Mouse (Mus musculus) brain, embryonic 14.5 days (tissue): ENCODE measurements around the gene Col26a1. TPM values are rescaled to one million over a fixed set of nuclear protein-coding genes. Genes with fewer than 3 reads are reported as not detected.
A peak's percentile ranks its signal among the peaks of the same experiment; 100 is the strongest.

Experiments
- DNase-seq: peaks from one replicate; pipeline ENCODE4 v3.0.0-alpha.2; 2011; ENCODE audit warnings: low read depth
- CTCF ChIP-seq: fragments of 200-500 bp; IDR thresholded peaks from 2 replicates; pipeline ENCODE4 v1.5.1; 2012; ENCODE audit warnings: inconsistent platforms, mild to moderate bottlenecking, moderate library complexity, borderline replicate concordance; ENCODE audit not compliant: insufficient read depth, insufficient read length; ENCODE audit errors: extremely low read depth
- POLR2A ChIP-seq: fragments of 200-500 bp; IDR thresholded peaks from 2 replicates; pipeline ENCODE4 v1.6.1; 2012; ENCODE audit warnings: mild to moderate bottlenecking, inconsistent platforms, borderline replicate concordance; ENCODE audit not compliant: poor library complexity, insufficient read depth, insufficient read length, severe bottlenecking; ENCODE audit errors: extremely low read depth
- polyA plus RNA-seq: library from polyadenylated mRNA; depleted of rRNA; stranded (reverse); fragments of >200 nt; gene quantifications from 2 replicates; pipeline ENCODE4 v1.2.3, GENCODE M21; 2012

Col26a1 gene
- polyA plus RNA-seq, 1 experiment: 52.4 TPM

GRCm38 (mm10) chr5:136907991-136908857 lies 25.2 kb upstream of the Col26a1 start, which contains the start of gene Ift22:
Gene Ift22, plus strand, starts transcription at chr5:136908150.
- peak; percentile 98 for DNase-seq

GRCm38 (mm10) chr5:136907587-136907986 lies 24.6 kb upstream of the Col26a1 start:
- no peak for DNase-seq
- TF ChIP-seq POLR2A (no peak), CTCF (no peak)

More at GRCm38 (mm10) chr5:136907991-136908857, 25.2 kb upstream of the Col26a1 start, which contains the start of gene Ift22:
- TF ChIP-seq POLR2A: no peak
- no peak for TF ChIP-seq CTCF

GRCm38 (mm10) chr5:136905630-136906029 lies 22.6 kb upstream of the Col26a1 start:
- TF ChIP-seq POLR2A (no peak), CTCF (peak; percentile 44; the same call in 1 of the 2 replicates)
- no peak for DNase-seq

- DNase-seq: no peak
- TF ChIP-seq POLR2A: no peak
- TF ChIP-seq CTCF: no peak
These were observed 21.6 kb upstream of the Col26a1 start for GRCm38 (mm10) chr5:136904621-136905020.

GRCm38 (mm10) chr5:136895529-136895963 lies 12.5 kb upstream of the Col26a1 start:
- no peak for DNase-seq
- TF ChIP-seq POLR2A (no peak), CTCF (no peak)

GRCm38 (mm10) chr5:136894840-136895528 lies 12.0 kb upstream of the Col26a1 start:
- TF ChIP-seq CTCF: no peak
- TF ChIP-seq POLR2A: no peak
- DNase-seq: no peak

- TF ChIP-seq POLR2A (no peak), CTCF (no peak)
- peak; percentile 28 for DNase-seq
These were observed 5.7 kb upstream of the Col26a1 start for GRCm38 (mm10) chr5:136888539-136889355.

GRCm38 (mm10) chr5:136886957-136887356 lies 3.9 kb upstream of the Col26a1 start:
- DNase-seq: no peak
- TF ChIP-seq CTCF: no peak
- TF ChIP-seq POLR2A: no peak

- DNase-seq: peak; percentile 19
- no peak for TF ChIP-seq CTCF
- TF ChIP-seq POLR2A: no peak
These were observed 788 bp downstream of the Col26a1 start for GRCm38 (mm10) chr5:136882055-136882787.

- TF ChIP-seq CTCF: peak; percentile 93
- TF ChIP-seq POLR2A: no peak
- peak; percentile 86 for DNase-seq
These were observed 1.5 kb downstream of the Col26a1 start for GRCm38 (mm10) chr5:136881380-136882009.
